9 mouse cellular contexts compared by ENCODE assay signal in genomic region chr3:102027880-102028279, GRCm38 (mm10). TPM values are rescaled to one million over a fixed set of nuclear protein-coding genes. Genes with fewer than 3 reads are reported as not detected.
DNase-seq lines count a peak whose midpoint lies in the region; ATAC-seq lines count a peak whose summit lies in the region.
"Had no signal": no experiment of that assay in that cellular context is flagged by ENCODE, and none has a peak within 500 bp of the region (broad histone marks: within the 10 kb centered on the region; RNA-seq: fewer than 3 reads in every experiment).

No protein-coding gene starts in this region.

- H3K4me1 ChIP-seq in hindbrain, embryonic 11.5 days (replicated peaks; ENCODE audit: control insufficient read depth, insufficient read depth, low read length), result no peaks in the 10 kb centered on the region; the same call in 1 of the 2 replicates
- peaks cover 27% of the 10 kb centered on the region for H3K4me1 ChIP-seq in hindbrain, embryonic 13.5 days (replicated peaks)
- peaks cover 11% of the 10 kb centered on the region for H3K4me1 ChIP-seq in limb, embryonic 12.5 days (replicated peaks)

- no peak overlapping the region for H3K9ac ChIP-seq in hindbrain, embryonic 11.5 days (ENCODE audit: low read depth, low read length)
- no peak overlapping the region for H3K9ac ChIP-seq in hindbrain, embryonic 13.5 days
- H3K9ac ChIP-seq in limb, embryonic 12.5 days (replicated peaks), result no peak overlapping the region
- H3K9ac ChIP-seq: heart, embryonic 15.5 days had no signal

- no peaks in the 10 kb centered on the region for H3K9me3 ChIP-seq in hindbrain, embryonic 11.5 days (ENCODE audit: control insufficient read depth, low read length)
- no peaks in the 10 kb centered on the region for H3K9me3 ChIP-seq in hindbrain, embryonic 13.5 days
- no peaks in the 10 kb centered on the region for H3K9me3 ChIP-seq in limb, embryonic 12.5 days
- H3K9me3 ChIP-seq: heart, embryonic 15.5 days had no signal

- H3K4me3 ChIP-seq in hindbrain, embryonic 11.5 days (ENCODE audit: low read depth, low read length), result no peak overlapping the region
- no peak overlapping the region for H3K4me3 ChIP-seq in hindbrain, embryonic 13.5 days
- H3K4me3 ChIP-seq in limb, embryonic 12.5 days (replicated peaks), result no peak overlapping the region
- H3K4me3 ChIP-seq: heart, embryonic 15.5 days had no signal

- H3K36me3 ChIP-seq in hindbrain, embryonic 11.5 days (ENCODE audit: control insufficient read depth, insufficient read depth, low read length), result no peaks in the 10 kb centered on the region
- H3K36me3 ChIP-seq in hindbrain, embryonic 13.5 days, result no peaks in the 10 kb centered on the region
- H3K36me3 ChIP-seq in limb, embryonic 12.5 days, result no peaks in the 10 kb centered on the region
- H3K36me3 ChIP-seq: heart, embryonic 15.5 days had no signal

- no peak for ATAC-seq in hindbrain, embryonic 11.5 days (ENCODE audit: low FRiP score)
- no peak for ATAC-seq in hindbrain, embryonic 13.5 days (ENCODE audit: low FRiP score)
- 0 out of 2 replicates have a peak, but pooled peaks have one; percentile 31 for ATAC-seq in limb, embryonic 12.5 days (ENCODE audit: insufficient number of reproducible peaks, insufficient read depth, low FRiP score, low TSS enrichment, low read depth)

- H3K4me2 ChIP-seq in hindbrain, embryonic 11.5 days (replicated peaks; ENCODE audit: low read depth, low read length), result no peak overlapping the region
- no peak overlapping the region for H3K4me2 ChIP-seq in hindbrain, embryonic 13.5 days
- no peak overlapping the region for H3K4me2 ChIP-seq in limb, embryonic 12.5 days
- H3K4me2 ChIP-seq: heart, embryonic 15.5 days had no signal

- WGBS in hindbrain, embryonic 11.5 days, result 65% methylated on average over 5 of the region's 6 CpGs
- WGBS in hindbrain, embryonic 13.5 days, result 66% methylated on average over 6 of the region's 6 CpGs
- 56% methylated on average over 6 of the region's 6 CpGs for WGBS in limb, embryonic 12.5 days

- DNase-seq in hindbrain, embryonic 11.5 days (ENCODE audit: low spot score), result peak; percentile 52
- DNase-seq in A20 (ENCODE audit: low read depth, low spot score) (peak; percentile 45), ZHBTc4 (ENCODE audit: low read depth, low spot score) (peak; percentile 77), MN1 (ENCODE audit: low spot score) (no peak)
- no peak for DNase-seq in frontal cortex, postnatal 36 days (ENCODE audit: low spot score in 2 of 2)
- DNase-seq in layer of hippocampus, postnatal 36 days, result no peak

- no peaks in the 10 kb centered on the region for H3K27me3 ChIP-seq in hindbrain, embryonic 11.5 days (ENCODE audit: control insufficient read depth, insufficient read depth, low read length)
- no peaks in the 10 kb centered on the region for H3K27me3 ChIP-seq in hindbrain, embryonic 13.5 days
- peaks cover 23% of the 10 kb centered on the region for H3K27me3 ChIP-seq in limb, embryonic 12.5 days

- no peak overlapping the region for H3K27ac ChIP-seq in hindbrain, embryonic 11.5 days (ENCODE audit: low read depth, low read length)
- no peak overlapping the region for H3K27ac ChIP-seq in hindbrain, embryonic 13.5 days
- no peak overlapping the region for H3K27ac ChIP-seq in limb, embryonic 12.5 days
- H3K27ac ChIP-seq: heart, embryonic 15.5 days had no signal

RNA-seq across cellular contexts. Expression of gene Nhlh2, which starts 18.0 kb away (rescaled TPM):
- 173 and 196 TPM in 2 replicates for polyA plus RNA-seq in hindbrain, embryonic 11.5 days (2014; fragmentation: Nextera tagmentation; extraction: Ambion mirVana)
- polyA plus RNA-seq in hindbrain, embryonic 13.5 days (2015; fragmentation: Nextera tagmentation; extraction: Ambion mirVana), result 80.8 and 99.8 TPM in 2 replicates
- 0.15 and 0.25 TPM in 2 replicates for polyA plus RNA-seq in limb, embryonic 12.5 days (2016; fragmentation: Nextera tagmentation; extraction: Ambion mirVana)
- 1 to 10 TPM; 1.6 to 2.3 TPM for total RNA-seq in layer of hippocampus, postnatal 36 days (2021)
- polyA plus RNA-seq: heart, embryonic 15.5 days had no signal

RNA-seq across cellular contexts. Expression of gene Casq2, which starts 58.3 kb away (rescaled TPM):
- polyA plus RNA-seq in hindbrain, embryonic 11.5 days (2014; fragmentation: Nextera tagmentation; extraction: Ambion mirVana), result 0.76 and 2.1 TPM in 2 replicates
- 0.97 and 1.1 TPM in 2 replicates for polyA plus RNA-seq in hindbrain, embryonic 13.5 days (2015; fragmentation: Nextera tagmentation; extraction: Ambion mirVana)
- 15.6 and 18.5 TPM in 2 replicates for polyA plus RNA-seq in limb, embryonic 12.5 days (2016; fragmentation: Nextera tagmentation; extraction: Ambion mirVana)
- total RNA-seq in layer of hippocampus, postnatal 36 days (2021), result 1 to 10 TPM in 1 of 2 experiments, under 1 TPM in 1; 0.77 to 2.3 TPM

Comparison
In these comparisons a context has a peak if more than half of its experiments do, and no peak if none do; other contexts are left out.
1. DNase-seq: peak in hindbrain, embryonic 11.5 days (single experiment), A20 (single experiment) and ZHBTc4 (single experiment); none in MN1 (single experiment), frontal cortex, postnatal 36 days (0 of 2) and layer of hippocampus, postnatal 36 days (0 of 2).
2. RNA of gene Nhlh2, which starts 18.0 kb away (polyA plus RNA-seq): 173 to 196 TPM in hindbrain, embryonic 11.5 days and 80.8 to 99.8 TPM in hindbrain, embryonic 13.5 days; 0.15 to 0.25 TPM in limb, embryonic 12.5 days; every median in the first group is over 10 times any median in the second.